Mouse (Mus musculus): ENCODE results near the gene Tmem120a.

The Tmem120a gene

GRCm38 (mm10) chr5:135710599-135711214, 33.5 kb downstream of the Tmem120a start:
- peak; percentile 78 for DNase-seq (ENCODE audit: low read depth, low spot score)

GRCm38 (mm10) chr5:135709716-135710115, 34.5 kb downstream of the Tmem120a start:
- DNase-seq (ENCODE audit: low read depth, low spot score), result no peak

GRCm38 (mm10) chr5:135707855-135708254, 36.4 kb downstream of the Tmem120a start:
- DNase-seq (ENCODE audit: low read depth, low spot score), result peak; percentile 60

- no peak for DNase-seq (ENCODE audit: low read depth, low spot score)
Measured at GRCm38 (mm10) chr5:135707039-135707438, 37.2 kb downstream of the Tmem120a start.

- DNase-seq (ENCODE audit: low read depth, low spot score), result no peak
Measured at GRCm38 (mm10) chr5:135705383-135705782, 38.9 kb downstream of the Tmem120a start.

- DNase-seq (ENCODE audit: low read depth, low spot score), result no peak
Measured at GRCm38 (mm10) chr5:135703431-135703830, 40.8 kb downstream of the Tmem120a start.

GRCm38 (mm10) chr5:135702682-135703192, 41.5 kb downstream of the Tmem120a start:
- peak; percentile 18 for DNase-seq (ENCODE audit: low read depth, low spot score)

GRCm38 (mm10) chr5:135702190-135702589, 42.1 kb downstream of the Tmem120a start:
- DNase-seq (ENCODE audit: low read depth, low spot score), result no peak

- DNase-seq (ENCODE audit: low read depth, low spot score), result no peak
Measured at GRCm38 (mm10) chr5:135701601-135702000, 42.6 kb downstream of the Tmem120a start.

- no peak for DNase-seq (ENCODE audit: low read depth, low spot score)
Measured at GRCm38 (mm10) chr5:135697711-135698111, 46.5 kb downstream of the Tmem120a start.

GRCm38 (mm10) chr5:135695277-135695721, 48.9 kb downstream of the Tmem120a start:
- no peak for DNase-seq (ENCODE audit: low read depth, low spot score)

- no peak for DNase-seq (ENCODE audit: low read depth, low spot score)
Measured at GRCm38 (mm10) chr5:135693281-135693853, 50.9 kb downstream of the Tmem120a start.

GRCm38 (mm10) chr5:135691266-135691665, 53.0 kb downstream of the Tmem120a start:
- no peak for DNase-seq (ENCODE audit: low read depth, low spot score)

GRCm38 (mm10) chr5:135690401-135690800, 53.8 kb downstream of the Tmem120a start:
- no peak for DNase-seq (ENCODE audit: low read depth, low spot score)

Data from A20 (cell line).